Mouse (Mus musculus) spleen, adult 2 months (tissue): ENCODE measurements around the gene Rrm1.

ENCODE experiments used
- CTCF ChIP-seq: fragments of 200-500 bp; IDR thresholded peaks from 2 replicates; pipeline ENCODE4 v1.5.1; 2011; ENCODE audit warnings: mild to moderate bottlenecking, inconsistent platforms; ENCODE audit not compliant: insufficient read depth, insufficient read length, insufficient replicate concordance; ENCODE audit errors: extremely low read depth
- POLR2A ChIP-seq: fragments of 200-500 bp; IDR thresholded peaks from 2 replicates; pipeline ENCODE4 v1.6.1; 2011; ENCODE audit warnings: low read depth, low read length, inconsistent platforms

DNA sequence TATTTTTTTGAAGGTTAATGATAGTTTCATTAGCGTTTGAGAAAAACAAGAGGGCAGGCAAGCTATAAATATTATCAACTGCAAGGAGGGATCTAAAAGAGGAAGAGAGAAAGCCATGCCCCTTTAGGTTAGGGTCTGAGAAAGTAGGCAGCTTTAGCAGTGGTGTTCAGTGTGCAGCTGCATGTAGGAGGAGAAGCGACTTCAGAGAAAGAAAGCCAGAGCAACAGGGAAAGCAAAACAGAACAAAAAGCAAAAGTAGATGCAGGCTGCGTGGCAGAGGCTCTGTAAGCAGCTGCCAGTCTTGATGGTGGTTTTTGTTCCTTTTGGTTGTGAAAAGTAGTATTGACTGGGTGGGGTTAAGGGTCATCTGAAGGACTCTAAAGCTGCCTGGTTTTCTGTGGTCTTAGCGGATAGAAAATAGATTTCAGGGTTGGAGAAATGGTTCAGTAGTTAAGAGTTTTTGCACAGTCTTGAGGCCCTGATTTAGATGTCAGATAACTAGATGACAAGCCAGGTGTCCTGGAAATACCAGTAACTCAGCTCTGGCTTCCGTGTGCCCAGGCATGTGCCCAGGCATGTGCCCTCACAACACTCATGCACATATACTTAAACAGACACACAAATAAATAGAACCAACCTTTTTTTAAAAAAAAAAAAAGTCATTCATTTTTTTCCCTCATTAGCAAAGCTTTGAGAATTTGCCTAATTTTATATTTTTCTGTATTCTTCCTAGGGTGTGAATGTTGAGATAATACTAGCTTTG, 17.3 kb downstream of the Rrm1 start:
- TF ChIP-seq POLR2A (no peak), CTCF (no peak)
